Mouse (Mus musculus) thymus, adult 2 months (tissue): ENCODE results near the gene Matk. TPM values are rescaled to one million over a fixed set of nuclear protein-coding genes. Genes with fewer than 3 reads are reported as not detected.

Experiments
- DNase-seq: peaks from one replicate; pipeline ENCODE4 v3.0.0; 2021
- H3K27ac ChIP-seq: fragments of 200-500 bp; 2 replicates; pipeline ENCODE4 v1.5.1; 2012; ENCODE audit warnings: low read length, control low read depth; ENCODE audit not compliant: control insufficient read depth, insufficient read depth
- H3K27me3 ChIP-seq: fragments of 200-500 bp; 2 replicates; pipeline ENCODE4 v1.6.1; 2012; ENCODE audit warnings: mild to moderate bottlenecking, low read length, moderate library complexity, mixed read lengths; ENCODE audit not compliant: control insufficient read depth, insufficient read depth
- H3K36me3 ChIP-seq: fragments of 200-500 bp; 2 replicates; pipeline ENCODE4 v1.6.1; 2012; ENCODE audit warnings: mild to moderate bottlenecking, low read length, moderate library complexity; ENCODE audit not compliant: control insufficient read depth, insufficient read depth
- H3K4me1 ChIP-seq: fragments of 200-500 bp; replicated peaks from 2 replicates; pipeline ENCODE4 v1.6.1; 2012; ENCODE audit warnings: low read length; ENCODE audit not compliant: control insufficient read depth, insufficient read depth
- H3K4me3 ChIP-seq: fragments of 200-500 bp; 2 replicates; pipeline ENCODE4 v1.5.1; 2012; ENCODE audit warnings: mild to moderate bottlenecking, low read length, control low read depth, moderate library complexity; ENCODE audit not compliant: control insufficient read depth, insufficient read depth
- CTCF ChIP-seq: fragments of 200-500 bp; IDR thresholded peaks from 2 replicates; pipeline ENCODE4 v1.5.1; 2012; ENCODE audit warnings: mild to moderate bottlenecking, control low read depth, low read length, moderate library complexity, borderline replicate concordance; ENCODE audit not compliant: control insufficient read depth, poor library complexity, insufficient read depth; ENCODE audit errors: extremely low read depth
- POLR2A ChIP-seq: fragments of 200-500 bp; IDR thresholded peaks from 2 replicates; pipeline ENCODE4 v1.6.1; 2012; ENCODE audit warnings: mild to moderate bottlenecking, low read length, control low read depth, moderate library complexity; ENCODE audit not compliant: control insufficient read depth, poor library complexity, insufficient read depth; ENCODE audit errors: extremely low read depth
- WGBS: fragments of 180-500 bp; shearing (Covaris S2); methylation state at CpG from one replicate; pipeline ENCODE4 v1.1.7; 2018; 5-methylcytosine and 5-hydroxymethylcytosine counted together
- polyA plus RNA-seq: library from polyadenylated mRNA; depleted of rRNA; stranded (reverse); fragments of >200 nt; gene quantifications from 2 replicates; pipeline ENCODE4 v1.2.3, GENCODE M21; 2012

The Matk gene
- polyA plus RNA-seq, 1 experiment: 21.0 TPM

DNA sequence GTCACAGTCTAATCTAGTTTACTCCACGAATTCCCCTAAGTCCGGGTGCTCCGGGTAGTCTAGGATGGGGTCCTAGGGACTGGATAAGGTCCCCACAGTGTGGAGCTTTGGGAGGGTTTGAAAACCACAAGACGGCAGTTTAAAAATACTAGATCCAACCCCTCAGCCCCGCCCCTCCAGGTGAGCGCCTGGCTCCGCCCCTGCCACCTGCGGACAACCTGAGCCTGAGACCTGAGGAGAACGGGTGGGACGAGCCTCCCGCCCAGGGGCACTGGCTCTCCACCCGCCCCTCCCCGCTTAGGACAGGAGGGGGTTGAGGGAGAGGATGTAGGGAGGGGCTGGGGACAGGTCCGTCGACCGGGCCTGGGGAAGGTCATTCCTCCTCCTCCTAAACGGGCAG, 32.0 kb downstream of the Matk start:
- WGBS: 70% methylated on average over 17 of the region's 17 CpGs
- no peak for DNase-seq
- H3K4me1 ChIP-seq: peaks cover 25% of the 10 kb centered on the region
- no peaks in the 10 kb centered on the region for H3K27me3 ChIP-seq
- H3K27ac ChIP-seq: no peak overlapping the region
- H3K36me3 ChIP-seq: no peaks in the 10 kb centered on the region
- TF ChIP-seq POLR2A: no peak
- no peak for TF ChIP-seq CTCF
- no peak overlapping the region for H3K4me3 ChIP-seq

DNA sequence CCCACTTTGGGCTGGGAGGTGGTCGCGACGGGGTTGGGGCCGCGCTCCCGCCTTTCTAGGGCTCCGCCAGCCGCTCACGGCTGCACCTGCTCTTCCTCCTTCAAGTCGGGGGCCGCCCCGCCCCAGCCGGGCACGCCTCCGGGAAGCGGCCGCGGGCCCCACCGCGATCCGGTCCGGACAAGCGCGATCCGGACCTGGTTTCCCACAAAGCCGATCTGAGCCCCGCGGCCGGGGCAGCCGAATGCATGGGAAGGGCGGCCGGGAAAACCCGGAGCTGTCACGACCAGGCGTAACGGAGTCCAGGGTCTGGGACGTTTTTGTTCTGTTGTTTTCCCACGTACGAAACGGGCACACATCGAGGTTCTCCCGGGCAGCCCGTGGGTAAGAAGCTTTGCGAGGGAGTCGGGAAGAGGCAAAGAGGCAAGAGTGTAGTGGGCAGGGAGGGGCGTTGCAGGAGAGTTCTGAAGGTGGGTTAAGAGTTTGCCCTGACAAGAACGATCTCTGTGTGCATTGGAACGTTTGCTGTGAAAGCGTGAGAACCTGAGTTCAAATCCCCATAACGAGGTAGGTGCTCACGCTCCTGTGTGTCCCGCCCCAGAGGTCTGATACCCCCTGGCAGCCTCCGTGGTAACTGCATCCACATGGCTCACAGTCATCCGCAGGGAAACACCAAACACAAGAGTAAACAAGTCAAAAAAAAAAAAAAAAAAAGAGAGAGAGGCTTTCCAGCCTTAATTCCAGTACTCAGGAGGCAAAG, 33.1 kb downstream of the Matk start:
- 2% methylated on average over 54 of the region's 54 CpGs for WGBS
- no peak overlapping the region for H3K27ac ChIP-seq
- H3K36me3 ChIP-seq: no peaks in the 10 kb centered on the region
- TF ChIP-seq POLR2A (peak; percentile 48; the same call in 1 of the 2 replicates), CTCF (no peak)
- peaks cover 36% of the 10 kb centered on the region for H3K4me1 ChIP-seq
- H3K27me3 ChIP-seq: no peaks in the 10 kb centered on the region
- peak overlapping the region; percentile 60 for H3K4me3 ChIP-seq
- peak; percentile 97 for DNase-seq

DNA sequence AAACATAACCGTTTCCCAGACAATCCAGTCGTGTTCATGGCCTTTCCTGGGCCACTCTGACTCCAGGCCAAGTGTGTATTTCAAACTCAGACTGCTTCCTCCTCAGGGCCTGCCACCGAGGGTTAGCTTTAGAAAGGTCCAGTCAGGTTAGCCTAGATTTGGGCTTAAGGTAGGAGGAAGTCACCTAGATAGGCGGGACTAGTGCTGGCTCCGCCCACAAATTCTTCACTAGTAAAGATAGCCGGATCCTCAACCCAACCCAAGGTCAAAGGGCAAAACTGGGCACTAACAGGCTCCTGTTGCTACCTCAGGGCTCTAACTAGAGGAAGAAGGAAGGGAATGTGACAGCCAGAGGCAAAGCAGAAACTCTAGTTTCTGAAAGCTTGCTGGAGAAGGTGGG, 33.9 kb downstream of the Matk start:
- peaks cover 43% of the 10 kb centered on the region for H3K4me1 ChIP-seq
- TF ChIP-seq POLR2A (no peak), CTCF (no peak)
- no peaks in the 10 kb centered on the region for H3K36me3 ChIP-seq
- no peak overlapping the region for H3K4me3 ChIP-seq
- H3K27me3 ChIP-seq: no peaks in the 10 kb centered on the region
- DNase-seq: no peak
- H3K27ac ChIP-seq: no peak overlapping the region
- 72% methylated on average over 6 of the region's 6 CpGs for WGBS

DNA sequence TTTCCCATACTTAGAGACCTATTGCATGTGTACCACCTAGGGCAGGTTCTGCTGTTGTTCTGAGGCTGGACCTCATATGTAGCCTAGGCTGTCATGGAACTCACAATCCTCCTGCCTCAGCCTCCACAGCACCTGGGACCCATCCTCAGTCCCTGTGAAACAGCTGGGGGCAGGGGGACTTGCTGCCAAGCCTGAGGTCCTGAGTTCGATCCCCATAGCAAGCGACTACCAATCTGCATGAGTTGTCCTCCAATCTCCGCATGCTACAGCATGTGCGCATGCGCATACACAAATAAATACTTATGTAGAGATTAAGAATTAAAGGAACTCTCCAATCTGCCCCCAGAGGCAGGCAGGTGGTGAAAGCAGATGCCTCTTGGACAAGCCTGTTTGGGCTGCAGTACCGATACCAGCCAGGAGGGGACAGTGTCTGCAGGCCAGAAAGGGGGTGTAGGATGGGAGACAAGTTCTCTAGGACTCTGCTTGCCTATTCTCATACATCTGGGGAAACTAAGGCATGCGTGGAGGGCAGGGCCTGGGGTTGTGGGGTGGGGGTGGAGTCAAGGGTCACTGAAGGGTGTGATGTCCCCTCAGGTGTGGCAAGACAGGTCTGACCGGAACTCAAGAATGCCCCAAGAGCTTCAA, 34.9 kb downstream of the Matk start:
- TF ChIP-seq POLR2A: no peak
- TF ChIP-seq CTCF: peak; percentile 87; the same call in 1 of the 2 replicates
- Histone ChIP-seq H3K4me3 (no peak overlapping the region), H3K27me3 (no peaks in the 10 kb centered on the region), H3K4me1 (peaks cover 49% of the 10 kb centered on the region), H3K27ac (no peak overlapping the region), H3K36me3 (no peaks in the 10 kb centered on the region)
- 77% methylated on average over 8 of the region's 8 CpGs for WGBS
- peak; percentile 74 for DNase-seq

DNA sequence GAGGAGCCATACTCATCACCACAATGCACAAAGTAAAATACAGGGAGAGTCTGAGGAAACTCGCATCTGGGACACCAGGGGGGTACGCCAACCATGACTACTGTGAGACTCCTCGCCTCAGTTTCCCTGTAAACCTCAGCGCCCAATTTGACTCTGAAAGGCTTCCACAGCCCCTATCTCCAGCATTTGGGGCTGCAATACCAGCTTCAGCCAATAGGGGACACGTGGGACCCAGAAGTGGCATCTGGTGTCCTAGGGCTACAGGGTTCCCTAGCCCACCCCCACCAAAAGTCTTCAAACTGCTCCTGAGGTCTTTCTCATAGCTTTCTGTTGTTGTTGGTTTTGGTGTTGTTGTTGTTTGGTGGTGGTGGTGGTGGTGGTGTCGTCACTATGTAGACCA, 35.9 kb downstream of the Matk start:
- peak; percentile 63 for DNase-seq
- peaks cover 50% of the 10 kb centered on the region for H3K4me1 ChIP-seq
- H3K4me3 ChIP-seq: no peak overlapping the region
- peak; percentile 44; the same call in 1 of the 2 replicates for TF ChIP-seq CTCF
- TF ChIP-seq POLR2A: no peak
- no peaks in the 10 kb centered on the region for H3K36me3 ChIP-seq
- WGBS: 55% methylated on average over 6 of the region's 6 CpGs
- H3K27ac ChIP-seq: no peak overlapping the region
- no peaks in the 10 kb centered on the region for H3K27me3 ChIP-seq

DNA sequence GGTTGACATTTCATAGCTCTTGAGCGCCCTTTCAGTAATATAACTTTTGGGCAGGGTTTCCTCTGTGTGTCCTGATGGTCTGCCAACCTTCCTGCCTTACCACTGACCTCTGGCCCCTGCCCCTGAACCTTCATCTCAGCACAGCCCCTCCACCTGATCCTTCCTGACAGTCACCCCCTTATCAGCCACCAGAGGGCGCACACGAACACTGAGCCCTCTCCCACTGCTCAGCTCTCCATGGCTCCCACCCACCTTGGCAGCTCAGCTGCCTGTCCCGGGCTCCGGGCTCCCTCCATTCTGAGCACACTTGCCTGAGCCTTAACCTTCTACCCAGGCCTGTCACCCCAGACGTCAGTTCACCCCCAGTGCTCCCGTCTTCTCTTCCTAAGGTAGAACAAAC, 36.5 kb downstream of the Matk start:
- WGBS: 12% methylated on average over 7 of the region's 7 CpGs
- no peaks in the 10 kb centered on the region for H3K36me3 ChIP-seq
- H3K4me1 ChIP-seq: peaks cover 57% of the 10 kb centered on the region
- TF ChIP-seq CTCF: peak; percentile 89
- no peak for TF ChIP-seq POLR2A
- H3K27me3 ChIP-seq: no peaks in the 10 kb centered on the region
- peak; percentile 74 for DNase-seq
- H3K27ac ChIP-seq: no peak overlapping the region
- no peak overlapping the region for H3K4me3 ChIP-seq

DNA sequence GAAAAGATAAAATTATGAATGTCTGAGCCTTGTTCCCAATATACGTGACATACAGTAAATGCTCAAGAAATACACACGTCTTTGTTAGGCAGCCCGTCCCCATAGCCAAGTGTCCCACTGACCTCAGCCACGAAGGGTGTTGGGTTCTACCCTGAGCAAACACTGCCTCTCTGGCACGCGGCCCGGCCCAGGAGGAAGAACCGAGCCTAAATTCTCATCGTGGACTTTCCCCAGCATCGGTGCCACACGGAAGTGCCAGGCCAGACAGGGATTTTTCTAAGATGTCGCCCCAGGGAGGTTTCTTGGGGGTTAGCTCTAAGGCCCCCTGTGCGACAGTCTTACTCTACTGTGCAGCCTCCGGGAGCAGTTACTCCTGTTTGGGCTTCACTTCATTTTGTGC, 37.1 kb downstream of the Matk start:
- WGBS: 83% methylated on average over 14 of the region's 14 CpGs
- no peaks in the 10 kb centered on the region for H3K27me3 ChIP-seq
- TF ChIP-seq CTCF: no peak
- no peak for TF ChIP-seq POLR2A
- no peak overlapping the region for H3K27ac ChIP-seq
- H3K36me3 ChIP-seq: no peaks in the 10 kb centered on the region
- H3K4me3 ChIP-seq: no peak overlapping the region
- no peak for DNase-seq
- peaks cover 61% of the 10 kb centered on the region for H3K4me1 ChIP-seq
